Mouse (Mus musculus): ENCODE results near the gene Ttc29.

- no peak for TF ChIP-seq CTCF (IDR thresholded peaks at IDR 0.05; ENCODE audit: low read depth, low read length)
- no peak for TF ChIP-seq EP300 (IDR thresholded peaks at IDR 0.05; ENCODE audit: insufficient read depth, low read depth, low read length)
- TF ChIP-seq POLR2A (IDR thresholded peaks at IDR 0.05; ENCODE audit: insufficient read depth, low read length): no peak
Observed at GRCm38 (mm10) chr8:78317666-78318065, 104.6 kb downstream of the Ttc29 start.
